Mouse (Mus musculus): ENCODE data around the gene Dhcr7.

DNA sequence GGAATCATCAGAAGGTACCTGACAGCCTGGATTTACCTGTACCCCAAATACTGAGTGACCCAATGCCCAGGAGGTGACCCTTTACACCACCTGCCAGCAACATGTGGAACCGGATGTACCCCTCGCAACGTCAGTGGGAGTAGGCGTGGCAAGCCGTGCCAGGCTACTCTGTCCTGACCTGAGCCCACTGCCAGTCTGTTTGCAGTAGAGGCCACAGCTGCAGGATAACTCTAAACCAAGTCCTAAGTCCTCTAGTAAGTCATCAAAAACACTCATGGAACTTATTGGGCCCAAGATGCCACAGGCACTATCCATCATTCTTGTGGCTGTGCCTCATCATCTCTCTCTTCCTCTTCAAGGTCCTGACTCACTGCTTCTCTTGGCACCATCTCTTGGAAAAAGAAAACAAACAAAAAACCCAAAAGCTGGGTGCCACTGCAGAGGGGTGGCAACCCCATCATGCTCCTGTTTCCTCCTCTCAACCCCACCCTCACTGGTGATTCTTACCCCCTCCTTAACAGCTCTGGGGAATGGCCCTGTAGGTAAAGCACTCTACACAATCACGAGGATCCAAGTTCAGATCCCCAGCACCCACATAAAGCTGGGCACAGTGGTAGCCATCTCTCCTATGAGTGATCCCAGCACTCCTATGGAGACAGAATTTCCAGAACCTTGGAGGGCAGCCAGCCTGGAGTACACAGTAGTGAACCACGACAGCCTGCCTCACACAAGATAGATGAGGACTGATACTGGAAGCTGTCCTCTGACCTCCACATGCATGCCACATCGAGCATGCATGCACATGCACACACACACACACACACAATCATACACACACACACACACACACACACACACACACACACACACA is 21.5 kb upstream of the Dhcr7 start:
- TF ChIP-seq CTCF (conservative IDR thresholded peaks at IDR 0.05; ENCODE audit: insufficient read depth, insufficient read length, low read depth, low read length) (no peak), POLR2A (IDR thresholded peaks at IDR 0.05; ENCODE audit: low read depth, low read length) (no peak)

Data from kidney, adult 2 months (tissue).